Mouse (Mus musculus): ENCODE results near the gene Dtx1. TPM values are rescaled to one million over a fixed set of nuclear protein-coding genes. Genes with fewer than 3 reads are reported as not detected.

Gene Dtx1
- polyA plus RNA-seq (2014; fragmentation: Illumina TruSeq; extraction: RNeasy Lipid Tissue Mini Kit (QIAGEN cat#74804); ENCODE audit: low read depth, low replicate concordance): not detected

GRCm38 (mm10) chr5:120711827-120712226 is at the start of gene Dtx1:
Gene Dtx1, minus strand, starts transcription at chr5:120711927.

GRCm38 (mm10) chr5:120749688-120750087 is 38.0 kb upstream of the Dtx1 start, which contains the start of gene Oas2:
Gene Oas2, minus strand, starts transcription at chr5:120749853.

GRCm38 (mm10) chr5:120648569-120649373 is 63.0 kb downstream of the Dtx1 start, which contains the start of gene Rasal1:
Gene Rasal1, plus strand, starts transcription at chr5:120648812.

GRCm38 (mm10) chr5:120634131-120634530 is 77.6 kb downstream of the Dtx1 start, which contains the start of gene Cfap73:
Gene Cfap73, minus strand, starts transcription at chr5:120634235.

Other genes with a start within 250 kb of the Dtx1 start
- not detected for gene Sdsl, start 239.1 kb downstream of the Dtx1 start, polyA plus RNA-seq (2014; fragmentation: Illumina TruSeq; extraction: RNeasy Lipid Tissue Mini Kit (QIAGEN cat#74804); ENCODE audit: low read depth, low replicate concordance)
- 10.3 TPM for gene Sds, start 235.4 kb downstream of the Dtx1 start, polyA plus RNA-seq (2014; fragmentation: Illumina TruSeq; extraction: RNeasy Lipid Tissue Mini Kit (QIAGEN cat#74804); ENCODE audit: low read depth, low replicate concordance)
- 1.8 TPM for gene Plbd2, start 208.3 kb downstream of the Dtx1 start, polyA plus RNA-seq (2014; fragmentation: Illumina TruSeq; extraction: RNeasy Lipid Tissue Mini Kit (QIAGEN cat#74804); ENCODE audit: low read depth, low replicate concordance)
- 3.3 TPM for gene Slc8b1, start 200.8 kb downstream of the Dtx1 start, polyA plus RNA-seq (2014; fragmentation: Illumina TruSeq; extraction: RNeasy Lipid Tissue Mini Kit (QIAGEN cat#74804); ENCODE audit: low read depth, low replicate concordance)
- 4.7 TPM for gene Tpcn1, start 123.3 kb downstream of the Dtx1 start, polyA plus RNA-seq (2014; fragmentation: Illumina TruSeq; extraction: RNeasy Lipid Tissue Mini Kit (QIAGEN cat#74804); ENCODE audit: low read depth, low replicate concordance)
- gene Iqcd, start 122.9 kb downstream of the Dtx1 start, polyA plus RNA-seq (2014; fragmentation: Illumina TruSeq; extraction: RNeasy Lipid Tissue Mini Kit (QIAGEN cat#74804); ENCODE audit: low read depth, low replicate concordance): not detected
- gene Rita1, start 99.3 kb downstream of the Dtx1 start, polyA plus RNA-seq (2014; fragmentation: Illumina TruSeq; extraction: RNeasy Lipid Tissue Mini Kit (QIAGEN cat#74804); ENCODE audit: low read depth, low replicate concordance): 0.64 TPM
- gene Ddx54, start 99.2 kb downstream of the Dtx1 start, polyA plus RNA-seq (2014; fragmentation: Illumina TruSeq; extraction: RNeasy Lipid Tissue Mini Kit (QIAGEN cat#74804); ENCODE audit: low read depth, low replicate concordance): 0.61 TPM
- not detected for gene Cfap73, start 77.7 kb downstream of the Dtx1 start, polyA plus RNA-seq (2014; fragmentation: Illumina TruSeq; extraction: RNeasy Lipid Tissue Mini Kit (QIAGEN cat#74804); ENCODE audit: low read depth, low replicate concordance)
- not detected for gene Rasal1, start 63.1 kb downstream of the Dtx1 start, polyA plus RNA-seq (2014; fragmentation: Illumina TruSeq; extraction: RNeasy Lipid Tissue Mini Kit (QIAGEN cat#74804); ENCODE audit: low read depth, low replicate concordance)
- 1.4 TPM for gene Oas2, start 37.9 kb upstream of the Dtx1 start, polyA plus RNA-seq (2014; fragmentation: Illumina TruSeq; extraction: RNeasy Lipid Tissue Mini Kit (QIAGEN cat#74804); ENCODE audit: low read depth, low replicate concordance)
- gene Oas3, start 65.7 kb upstream of the Dtx1 start, polyA plus RNA-seq (2014; fragmentation: Illumina TruSeq; extraction: RNeasy Lipid Tissue Mini Kit (QIAGEN cat#74804); ENCODE audit: low read depth, low replicate concordance): 0.29 TPM
- gene Oas1e, start 83.6 kb upstream of the Dtx1 start, polyA plus RNA-seq (2014; fragmentation: Illumina TruSeq; extraction: RNeasy Lipid Tissue Mini Kit (QIAGEN cat#74804); ENCODE audit: low read depth, low replicate concordance): not detected
- not detected for gene Oas1c, start 100.6 kb upstream of the Dtx1 start, polyA plus RNA-seq (2014; fragmentation: Illumina TruSeq; extraction: RNeasy Lipid Tissue Mini Kit (QIAGEN cat#74804); ENCODE audit: low read depth, low replicate concordance)
- gene Oas1f, start 135.4 kb upstream of the Dtx1 start, polyA plus RNA-seq (2014; fragmentation: Illumina TruSeq; extraction: RNeasy Lipid Tissue Mini Kit (QIAGEN cat#74804); ENCODE audit: low read depth, low replicate concordance): not detected
- not detected for gene Oas1h, start 149.5 kb upstream of the Dtx1 start, polyA plus RNA-seq (2014; fragmentation: Illumina TruSeq; extraction: RNeasy Lipid Tissue Mini Kit (QIAGEN cat#74804); ENCODE audit: low read depth, low replicate concordance)
- 1.4 TPM for gene Oas1g, start 175.7 kb upstream of the Dtx1 start, polyA plus RNA-seq (2014; fragmentation: Illumina TruSeq; extraction: RNeasy Lipid Tissue Mini Kit (QIAGEN cat#74804); ENCODE audit: low read depth, low replicate concordance)
- 1.0 TPM for gene Oas1a, start 195.6 kb upstream of the Dtx1 start, polyA plus RNA-seq (2014; fragmentation: Illumina TruSeq; extraction: RNeasy Lipid Tissue Mini Kit (QIAGEN cat#74804); ENCODE audit: low read depth, low replicate concordance)
- not detected for gene Oas1d, start 202.6 kb upstream of the Dtx1 start, polyA plus RNA-seq (2014; fragmentation: Illumina TruSeq; extraction: RNeasy Lipid Tissue Mini Kit (QIAGEN cat#74804); ENCODE audit: low read depth, low replicate concordance)